Mouse (Mus musculus) ovary, postnatal 14 days (tissue): Measurements from ENCODE around the gene Tmigd1.
A peak's percentile ranks its signal among the peaks of the same experiment; 100 is the strongest.

Experiments
- DNase-seq: peaks from one replicate; pipeline ENCODE4 v3.0.0; 2022; ENCODE audit warnings: low spot score

Tmigd1 gene

GRCm38 (mm10) chr11:76901579-76902361 is at the start of gene Tmigd1:
TSS of gene Tmigd1 (plus strand) at chr11:76902159.
- no peak for DNase-seq

GRCm38 (mm10) chr11:76854475-76855341 is 47.3 kb upstream of the Tmigd1 start:
- DNase-seq: peak; percentile 29

DNA sequence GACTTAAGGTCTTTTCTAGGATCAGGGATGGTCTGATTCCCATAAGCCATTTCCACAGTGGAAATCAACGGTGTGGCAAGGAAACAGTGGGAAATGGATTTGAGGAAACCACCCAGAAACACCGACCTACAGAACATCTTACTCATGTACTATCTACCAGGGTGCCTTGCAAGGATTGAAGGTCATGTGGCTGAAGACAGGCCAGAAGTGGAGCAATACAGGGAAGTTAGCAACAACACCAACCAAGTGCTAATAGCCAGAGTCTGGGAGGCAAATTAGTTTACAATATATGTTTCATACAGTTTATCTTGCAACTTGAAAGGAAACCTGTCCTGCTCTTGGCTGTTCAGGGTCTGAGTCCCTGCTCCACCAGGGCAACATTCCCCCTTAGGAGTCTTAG is 45.4 kb upstream of the Tmigd1 start:
- DNase-seq: no peak

DNA sequence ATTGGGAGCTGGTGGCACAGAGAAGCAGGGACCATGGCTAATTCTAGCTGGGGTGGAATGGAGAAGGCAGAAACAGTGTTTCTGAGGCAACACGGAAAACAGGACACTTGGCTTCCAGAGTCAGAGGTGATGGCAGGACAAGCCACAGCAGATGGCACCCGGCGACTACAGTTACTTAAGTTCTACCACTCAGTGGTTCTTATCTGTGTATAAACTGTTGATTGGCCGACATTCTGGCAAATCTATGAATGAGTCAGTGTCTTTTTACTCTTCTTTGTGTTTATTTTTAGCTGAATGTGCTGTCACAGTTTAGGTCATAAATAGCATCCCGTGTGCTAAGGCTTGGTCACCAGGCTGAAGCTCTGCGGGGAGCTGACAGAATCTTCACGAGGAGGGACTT is 44.8 kb upstream of the Tmigd1 start:
- no peak for DNase-seq

DNA sequence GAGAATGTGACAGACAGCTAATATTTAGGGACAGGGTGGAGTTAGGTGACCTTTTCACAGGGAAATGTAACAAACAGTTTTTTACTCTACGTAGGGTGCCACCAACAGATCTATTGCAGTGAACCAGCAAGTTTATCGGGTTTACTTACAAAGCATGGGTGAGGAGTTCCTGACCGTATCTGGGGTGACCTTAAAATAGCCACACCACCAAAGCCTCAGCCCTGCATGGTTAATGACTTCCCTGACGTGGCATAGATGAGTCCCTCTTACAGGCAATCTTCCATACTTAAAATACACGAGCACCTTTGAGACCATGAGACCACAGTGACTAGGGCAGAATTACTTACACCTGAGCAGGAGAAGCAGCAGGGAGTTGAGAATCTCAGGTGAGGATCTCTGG is 43.2 kb upstream of the Tmigd1 start:
- no peak for DNase-seq

DNA sequence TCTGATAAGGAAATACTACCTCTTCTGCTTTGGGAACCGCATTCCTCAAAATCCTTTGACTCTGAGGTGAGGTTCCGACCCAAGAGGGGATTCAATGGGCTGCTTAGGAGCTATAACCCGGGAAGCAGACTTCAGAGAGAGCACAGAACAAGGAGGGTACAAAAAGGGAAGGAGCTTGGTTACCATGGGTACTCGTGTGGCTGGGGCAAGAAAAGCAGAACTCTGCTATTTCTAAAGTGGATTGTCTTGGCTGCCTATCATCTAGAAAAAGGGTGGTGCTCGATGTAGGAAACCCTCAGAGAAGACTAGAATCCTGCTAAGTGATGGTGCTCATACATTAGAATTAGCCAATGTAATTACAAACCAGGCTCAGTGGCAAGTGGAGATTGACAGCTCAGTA is 42.7 kb upstream of the Tmigd1 start:
- no peak for DNase-seq

DNA sequence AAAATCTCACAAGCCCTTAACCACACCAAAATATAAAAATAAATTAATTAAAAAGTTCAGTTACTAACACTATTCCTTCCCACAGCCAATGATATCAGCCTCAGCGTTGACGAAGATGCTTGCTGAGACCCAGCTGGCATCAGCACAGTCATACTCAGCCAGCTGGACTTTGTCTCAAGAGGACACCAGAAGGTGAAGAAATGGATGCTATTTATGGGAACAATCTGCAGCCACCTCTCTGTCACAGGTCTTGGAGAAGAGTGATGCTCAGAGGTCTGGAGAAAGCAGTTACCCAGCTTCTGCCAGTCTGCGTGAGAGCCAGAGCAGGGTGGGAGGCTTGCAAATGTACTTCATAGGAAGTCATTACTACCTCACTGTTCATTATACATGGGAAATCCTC is 40.8 kb upstream of the Tmigd1 start:
- no peak for DNase-seq

GRCm38 (mm10) chr11:76872556-76873234 is 29.3 kb upstream of the Tmigd1 start:
- no peak for DNase-seq

DNA sequence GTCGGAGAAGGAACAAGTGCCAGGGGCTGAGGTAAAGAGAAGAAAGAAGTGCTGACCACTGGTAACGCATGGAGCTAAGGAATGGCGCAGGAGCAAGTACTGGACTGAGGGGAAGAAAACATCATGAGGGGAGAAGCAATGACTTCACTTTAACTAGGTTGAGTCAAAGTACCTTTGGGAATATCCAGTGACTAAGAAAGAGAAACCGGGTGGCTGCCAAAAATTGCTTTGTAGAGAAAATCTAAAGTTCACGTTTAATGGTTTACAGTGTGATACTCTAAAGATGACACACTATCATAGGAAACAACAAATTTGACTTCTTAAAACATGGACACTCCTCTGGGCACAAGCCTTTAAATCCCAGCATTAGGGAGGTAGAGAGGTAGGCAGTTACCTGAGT is 28.1 kb upstream of the Tmigd1 start:
- DNase-seq: no peak

DNA sequence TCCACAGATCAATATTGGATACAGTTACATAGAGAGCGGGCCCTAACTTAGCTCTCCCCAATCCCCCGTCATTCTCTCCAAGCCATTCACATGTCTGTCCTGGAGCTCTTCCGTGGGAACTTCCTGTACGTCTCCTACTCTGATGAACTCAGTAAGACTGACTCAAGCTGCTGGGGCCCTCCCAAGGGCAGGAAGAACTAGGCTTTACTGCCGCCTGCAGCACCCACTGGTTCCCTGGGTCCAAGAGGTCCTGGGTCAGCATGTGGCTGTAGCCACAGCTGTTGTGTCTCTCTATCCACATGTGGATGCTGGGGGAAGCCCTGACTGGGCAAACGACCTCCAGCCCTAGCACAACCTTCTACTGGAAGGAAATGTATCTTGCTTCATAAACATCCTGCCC is 27.2 kb upstream of the Tmigd1 start:
- no peak for DNase-seq

GRCm38 (mm10) chr11:76879816-76880215 is 22.1 kb upstream of the Tmigd1 start:
- no peak for DNase-seq

DNA sequence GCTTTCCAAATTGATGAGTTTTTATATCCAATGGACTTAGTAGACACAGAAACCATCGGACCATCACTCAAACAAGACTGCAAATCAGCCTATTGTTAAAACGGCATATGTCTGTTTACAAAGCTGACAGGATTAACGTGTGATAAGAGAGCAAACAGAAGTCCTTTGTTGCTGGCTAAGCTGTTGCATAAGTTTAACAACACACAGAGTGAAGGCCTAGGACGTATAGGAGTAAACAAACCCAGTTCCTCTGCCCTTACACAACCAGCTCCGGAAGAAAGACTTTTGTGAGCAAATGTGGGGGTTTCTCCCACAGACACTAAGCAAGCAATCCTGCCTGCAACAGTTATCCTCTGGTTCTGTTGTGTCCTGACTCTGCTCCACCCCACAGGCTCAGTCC is 17.5 kb upstream of the Tmigd1 start:
- no peak for DNase-seq

DNA sequence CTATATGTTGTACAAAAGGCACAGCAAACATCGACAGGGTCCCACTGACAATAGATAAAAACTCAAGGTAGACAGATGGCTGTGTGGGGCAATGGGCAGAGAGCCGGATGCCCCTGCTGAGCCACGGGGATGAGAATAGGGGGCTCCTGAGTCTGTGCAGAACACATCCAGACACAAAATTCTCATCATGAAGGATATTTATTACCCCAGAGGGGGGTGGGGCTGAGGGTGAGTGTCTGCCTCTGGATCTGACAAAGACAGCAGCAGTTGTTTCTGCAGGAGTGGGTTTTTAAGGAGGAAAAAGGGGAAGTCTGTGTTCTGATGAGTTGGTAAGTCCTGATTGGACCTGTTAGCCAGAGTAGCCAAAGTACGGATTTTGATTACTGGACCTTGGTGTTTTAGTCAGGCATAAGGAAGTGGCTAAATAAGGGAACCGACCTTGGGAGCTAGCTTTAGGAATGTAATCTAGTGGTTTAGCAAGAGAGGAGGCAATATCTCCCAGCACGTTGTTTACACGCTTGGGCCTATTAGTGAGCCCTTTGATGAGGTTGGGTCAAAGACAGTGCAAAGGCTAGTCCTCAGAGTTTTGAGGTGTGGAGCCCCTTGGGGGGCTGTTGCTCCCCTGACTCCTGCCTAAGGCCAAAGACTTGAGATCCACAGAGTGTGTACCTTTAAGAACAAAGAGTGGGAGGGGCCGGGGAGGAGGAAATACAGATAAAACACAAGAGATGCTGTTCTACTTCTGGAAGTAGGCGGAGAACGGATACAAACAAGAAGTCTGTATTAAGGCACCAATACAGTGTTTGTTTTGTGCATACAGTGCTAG is 12.4 kb upstream of the Tmigd1 start:
- no peak for DNase-seq

DNA sequence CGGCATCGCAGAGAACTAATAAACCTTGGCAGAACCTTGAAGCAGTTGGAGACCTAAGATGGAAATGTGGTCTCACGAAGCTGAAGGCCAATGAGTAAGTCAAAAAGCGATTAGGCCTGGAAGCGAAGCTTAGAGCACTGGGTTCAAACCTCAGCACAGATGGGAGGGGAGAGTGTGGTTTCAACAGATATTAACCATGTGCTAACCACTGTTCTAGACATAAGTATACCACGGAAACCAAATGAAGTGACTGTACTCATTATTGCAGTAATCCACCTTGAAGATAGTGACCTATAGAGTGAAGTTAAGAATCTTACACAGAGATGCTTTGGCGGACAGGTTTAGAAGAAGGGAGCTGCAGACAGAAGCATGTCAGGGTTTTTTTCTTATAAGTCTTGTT is 10.8 kb upstream of the Tmigd1 start:
- DNase-seq: no peak

- DNase-seq: no peak
Measured at GRCm38 (mm10) chr11:76891738-76892349, 10.1 kb upstream of the Tmigd1 start.

GRCm38 (mm10) chr11:76892972-76893371 is 9.0 kb upstream of the Tmigd1 start:
- DNase-seq: no peak

DNA sequence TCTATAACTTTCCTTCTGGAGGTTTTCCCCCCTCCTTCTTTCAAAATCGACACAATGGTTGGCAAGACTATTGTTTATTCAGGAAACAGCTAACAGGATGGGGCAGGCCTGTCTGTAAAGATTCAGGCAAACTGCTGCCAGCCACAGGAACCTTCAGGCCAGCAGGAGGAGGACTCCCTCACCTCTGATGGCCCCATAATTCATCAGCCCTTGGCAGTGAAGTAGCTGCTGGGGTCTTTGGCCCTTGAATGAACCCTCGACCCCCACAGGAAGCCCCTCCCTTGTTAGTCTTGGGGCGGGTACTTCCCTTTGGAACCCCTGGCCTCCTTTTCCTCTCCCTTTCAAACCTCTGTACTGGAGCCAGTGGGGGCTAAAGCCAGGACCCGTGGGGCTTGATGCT is 8.4 kb upstream of the Tmigd1 start:
- no peak for DNase-seq

DNA sequence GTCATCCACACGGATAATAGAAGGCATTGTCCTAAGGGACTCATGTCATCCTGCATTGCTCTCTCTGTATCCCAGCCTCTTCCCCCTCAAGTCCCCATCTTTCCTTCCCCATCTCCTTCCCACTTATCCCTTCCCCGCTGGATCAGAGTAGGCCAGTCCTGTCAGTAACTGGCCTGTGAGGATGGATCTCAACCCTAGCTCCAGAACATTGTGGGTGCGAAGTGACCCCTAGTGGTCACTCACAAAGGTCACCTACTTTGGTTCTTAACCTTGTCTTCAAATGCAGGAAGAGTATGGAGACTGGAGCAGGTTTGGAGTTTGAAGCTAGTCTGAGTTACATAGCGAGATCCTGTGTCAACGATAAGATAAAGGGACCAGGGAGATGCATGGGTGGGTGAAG is 7.7 kb upstream of the Tmigd1 start:
- DNase-seq: peak; percentile 33

DNA sequence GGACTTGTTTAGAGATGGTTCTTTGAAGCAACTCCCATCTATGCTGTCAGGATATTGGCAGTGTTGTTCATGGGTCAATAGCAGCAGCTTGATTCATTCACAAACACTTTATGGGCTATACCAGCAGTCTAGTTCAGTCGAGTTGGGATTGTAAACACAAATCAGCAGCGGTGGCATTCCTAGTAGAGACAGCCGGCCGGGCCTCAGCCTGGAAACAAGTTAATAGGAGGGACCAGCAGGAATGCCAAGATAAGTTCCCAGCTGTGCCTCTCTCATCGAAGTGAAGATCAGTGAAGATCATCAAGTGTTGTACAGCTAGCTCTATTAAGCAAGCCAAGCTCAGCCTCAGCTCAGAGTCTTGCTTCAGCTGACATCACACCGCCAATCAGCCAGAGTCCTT is 5.6 kb upstream of the Tmigd1 start:
- no peak for DNase-seq

DNA sequence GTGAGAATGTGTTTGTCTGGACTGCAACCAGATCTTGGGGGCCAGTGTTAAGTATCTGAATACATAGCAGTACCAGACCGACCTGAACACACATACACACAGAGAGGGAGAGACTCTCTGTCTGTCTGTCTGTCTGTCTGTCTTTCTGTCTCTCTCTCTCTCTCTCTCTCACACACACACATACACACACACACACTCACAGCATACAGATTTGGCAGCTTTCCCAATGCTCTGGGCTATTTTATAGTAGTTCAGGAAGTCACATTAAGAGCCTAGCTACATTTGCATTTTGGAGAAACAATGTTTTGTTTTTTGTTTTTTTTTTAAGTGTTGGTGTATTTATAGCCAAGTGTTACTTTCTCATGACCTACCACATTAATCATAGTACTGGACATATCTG is 4.8 kb upstream of the Tmigd1 start:
- no peak for DNase-seq

DNA sequence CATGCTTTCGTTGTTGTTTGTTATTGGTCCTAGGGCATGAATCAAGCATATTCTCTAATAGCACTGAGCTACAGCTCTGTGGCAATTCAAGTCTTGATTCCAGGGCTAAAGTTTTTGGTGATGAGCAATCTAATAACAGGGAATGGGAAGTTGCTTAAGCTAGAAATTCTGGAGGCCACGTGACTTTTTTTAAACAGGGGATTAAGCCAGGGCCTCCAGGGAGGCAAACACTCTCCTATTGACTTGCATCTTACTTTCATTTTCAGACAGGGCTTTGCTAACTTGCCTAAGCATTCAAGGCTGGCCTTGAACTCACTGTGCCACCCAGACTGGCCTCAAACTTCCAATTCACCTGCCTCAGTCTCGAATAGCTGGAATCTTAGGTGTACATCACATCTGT is 4.1 kb upstream of the Tmigd1 start:
- DNase-seq: no peak

DNA sequence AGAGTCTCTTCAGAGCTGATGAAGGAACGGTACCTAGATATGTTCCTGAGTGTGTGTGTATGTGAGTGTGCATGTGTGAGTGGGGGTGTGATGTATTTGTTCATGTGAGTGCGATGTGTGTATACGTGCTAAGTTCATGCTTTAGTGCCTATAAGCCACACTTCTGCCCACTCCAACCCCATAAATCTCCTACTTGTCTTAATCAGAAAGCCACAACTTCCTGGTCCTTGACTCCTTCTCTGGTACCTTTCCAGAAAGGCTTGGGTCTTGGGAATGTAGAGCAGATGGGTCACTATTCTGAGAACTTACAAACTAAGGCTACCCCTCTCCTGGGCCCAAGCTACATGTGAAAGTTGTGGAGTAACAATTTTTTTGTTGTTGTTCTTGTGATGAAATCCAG is 3.2 kb upstream of the Tmigd1 start:
- DNase-seq: no peak
